Mouse (Mus musculus): ENCODE measurements around the gene Atg101. TPM values are rescaled to one million over a fixed set of nuclear protein-coding genes. Genes with fewer than 3 reads are reported as not detected.

The Atg101 gene
- total RNA-seq, 2 experiments from 2014 or later, result 41.1 to 43.3 TPM

DNA sequence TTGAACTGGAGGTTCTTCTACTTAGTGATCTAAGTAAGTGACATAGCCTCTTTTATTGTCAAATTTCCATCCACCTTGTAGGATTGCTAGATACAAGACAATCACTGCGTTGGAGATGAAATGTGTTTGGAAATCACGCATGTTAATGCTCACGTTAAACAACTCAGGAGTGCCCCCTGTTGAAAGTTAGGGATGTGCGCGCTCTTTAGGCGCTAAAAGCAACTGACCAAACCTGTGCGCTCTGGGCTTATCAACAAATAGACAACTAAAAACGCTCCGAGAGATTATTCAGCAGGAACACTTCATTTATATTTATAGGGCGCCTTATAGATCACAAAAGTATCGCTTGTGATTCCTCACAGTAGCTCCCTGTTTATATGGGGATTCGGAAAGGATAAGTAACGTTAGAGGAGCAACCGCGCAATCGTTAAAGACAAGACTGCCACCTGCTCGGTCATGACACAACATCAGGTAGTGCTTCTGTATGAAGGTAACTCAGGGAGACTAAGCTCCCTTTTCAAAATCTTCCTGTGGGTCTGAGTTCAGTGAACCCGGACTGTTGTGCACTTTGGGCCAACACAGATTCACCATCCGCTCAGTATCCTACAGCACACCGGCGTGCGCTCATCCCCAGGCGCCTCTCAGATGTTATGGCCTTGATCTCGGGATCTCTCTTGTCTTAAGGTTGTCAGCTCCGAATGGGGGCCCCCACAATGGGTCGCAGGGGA, 725 bp upstream of the Atg101 start:
- DNase-seq (ENCODE audit: low spot score in 2 of 2), result peak; percentile 63 to 68

DNA sequence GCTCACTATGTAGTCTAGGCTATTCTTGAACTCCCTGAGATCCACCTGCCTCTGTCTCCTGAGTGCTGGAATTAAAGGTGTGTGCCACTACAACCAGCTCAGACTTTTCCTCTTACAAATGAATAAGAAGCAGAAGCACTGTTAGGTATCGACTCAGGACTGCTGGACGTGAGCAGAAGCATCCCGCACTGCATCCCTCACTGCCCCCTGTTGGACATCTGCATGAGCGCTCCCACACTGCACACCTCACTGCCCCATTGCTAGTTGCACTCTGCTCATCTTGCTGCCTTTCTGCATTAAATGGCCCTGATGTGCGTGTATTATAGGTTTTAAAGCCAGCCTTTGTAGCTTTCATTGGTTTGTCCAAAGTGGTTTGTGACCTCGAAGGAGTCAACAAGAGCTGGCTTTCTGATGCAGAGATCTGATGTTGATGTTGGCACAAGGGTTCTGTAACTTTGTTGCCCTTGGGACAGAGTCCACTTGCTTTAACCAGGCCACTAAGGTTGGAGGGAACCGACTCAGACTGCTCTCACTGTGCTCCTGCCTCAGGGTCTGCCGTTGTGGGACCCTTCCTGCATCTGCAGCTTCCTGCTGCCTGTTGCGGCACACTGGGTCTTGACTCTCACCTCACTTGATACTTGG, 2.2 kb downstream of the Atg101 start:
- DNase-seq (ENCODE audit: low spot score in 2 of 2), result no peak

DNA sequence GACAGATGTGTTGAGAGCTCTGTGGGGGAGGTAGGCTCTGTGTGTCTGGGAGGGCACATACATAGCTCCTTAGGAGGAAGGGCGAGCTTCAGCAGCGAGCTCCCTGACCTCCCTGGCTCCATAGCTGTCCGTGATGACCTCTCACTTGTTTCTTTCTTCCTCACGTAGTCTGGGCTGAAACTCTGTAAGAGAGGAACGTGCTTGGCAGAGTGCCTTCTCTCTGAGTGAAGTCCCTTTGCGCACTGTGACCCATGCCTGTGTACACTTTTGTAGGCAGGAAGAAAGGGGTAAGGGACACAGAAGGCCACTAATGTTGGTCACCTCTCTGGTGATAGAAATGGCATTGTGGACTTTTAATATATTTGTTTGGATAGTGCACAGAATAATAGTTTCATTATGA, 3.3 kb downstream of the Atg101 start:
- no peak for DNase-seq (ENCODE audit: low spot score in 2 of 2)

DNA sequence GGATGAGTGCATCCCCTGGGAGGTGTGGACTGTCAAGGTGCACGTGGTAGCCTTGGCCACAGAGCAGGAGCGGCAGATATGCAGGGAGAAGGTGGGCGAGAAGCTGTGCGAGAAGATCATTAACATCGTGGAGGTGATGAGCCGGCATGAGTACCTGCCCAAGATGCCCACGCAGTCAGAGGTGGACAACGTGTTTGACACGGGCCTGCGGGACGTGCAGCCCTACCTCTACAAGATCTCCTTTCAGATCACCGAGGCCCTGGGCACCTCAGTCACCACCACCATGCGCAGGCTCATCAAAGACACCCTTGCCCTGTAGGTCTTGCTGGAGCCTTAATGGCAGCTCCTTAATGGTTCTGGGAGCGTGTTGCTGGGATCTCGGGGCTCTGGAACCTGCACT, 6.3 kb downstream of the Atg101 start:
- no peak for DNase-seq (ENCODE audit: low spot score in 2 of 2)

DNA sequence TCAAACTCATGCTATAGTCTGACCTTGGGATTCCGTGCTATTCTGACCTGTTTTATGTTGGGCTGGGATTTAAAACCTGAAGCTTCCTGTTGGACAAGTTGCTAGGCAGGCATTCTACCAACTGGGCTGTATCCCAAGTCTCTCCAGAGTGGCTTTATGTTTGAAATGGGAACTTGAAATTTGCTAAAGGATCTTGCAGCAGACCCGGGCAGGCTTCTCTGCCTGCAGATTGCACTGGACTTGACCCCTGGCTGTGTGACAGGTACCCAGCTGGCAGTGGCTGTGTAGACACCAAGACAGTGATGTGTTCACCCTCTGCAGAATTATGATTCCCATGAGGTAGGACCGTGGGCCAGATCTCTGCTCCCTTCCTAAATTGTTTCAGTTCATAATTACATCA, 7.9 kb downstream of the Atg101 start:
- DNase-seq (ENCODE audit: low spot score in 2 of 2), result no peak

DNA sequence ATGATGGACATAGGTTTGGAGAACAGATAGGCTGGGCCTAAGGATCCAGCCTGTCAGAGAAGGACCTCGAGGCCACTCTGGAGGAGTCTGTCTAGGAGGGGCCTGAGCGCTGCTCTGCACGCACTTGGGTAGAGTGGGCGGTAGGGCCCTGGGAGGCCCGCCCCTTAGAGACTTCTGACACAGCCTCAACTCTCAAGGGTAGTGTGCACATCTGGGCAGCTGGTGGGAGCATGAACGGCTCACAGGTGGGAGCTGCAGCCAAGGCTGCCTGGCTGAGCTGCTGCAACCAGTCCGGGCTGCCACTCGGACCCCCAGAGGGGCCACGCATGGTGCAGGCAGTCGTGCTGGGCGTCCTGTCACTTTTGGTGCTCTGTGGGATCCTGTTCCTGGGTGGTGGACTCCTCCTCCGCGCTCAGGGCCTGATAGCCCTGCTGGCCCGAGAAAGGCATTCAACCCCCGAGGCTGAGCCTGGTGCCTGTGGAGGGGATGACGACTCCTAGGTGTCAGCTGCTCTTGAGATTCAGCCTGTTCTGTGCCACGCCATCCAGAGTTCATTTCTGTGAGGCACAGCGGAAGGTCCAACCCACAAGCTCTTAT, 9.1 kb downstream of the Atg101 start, which contains the start of gene 6030408B16Rik:
Gene 6030408B16Rik (plus strand): TSS at position 188 of the 597 bp plus-strand sequence.
- no peak for DNase-seq (ENCODE audit: low spot score in 2 of 2)

DNA sequence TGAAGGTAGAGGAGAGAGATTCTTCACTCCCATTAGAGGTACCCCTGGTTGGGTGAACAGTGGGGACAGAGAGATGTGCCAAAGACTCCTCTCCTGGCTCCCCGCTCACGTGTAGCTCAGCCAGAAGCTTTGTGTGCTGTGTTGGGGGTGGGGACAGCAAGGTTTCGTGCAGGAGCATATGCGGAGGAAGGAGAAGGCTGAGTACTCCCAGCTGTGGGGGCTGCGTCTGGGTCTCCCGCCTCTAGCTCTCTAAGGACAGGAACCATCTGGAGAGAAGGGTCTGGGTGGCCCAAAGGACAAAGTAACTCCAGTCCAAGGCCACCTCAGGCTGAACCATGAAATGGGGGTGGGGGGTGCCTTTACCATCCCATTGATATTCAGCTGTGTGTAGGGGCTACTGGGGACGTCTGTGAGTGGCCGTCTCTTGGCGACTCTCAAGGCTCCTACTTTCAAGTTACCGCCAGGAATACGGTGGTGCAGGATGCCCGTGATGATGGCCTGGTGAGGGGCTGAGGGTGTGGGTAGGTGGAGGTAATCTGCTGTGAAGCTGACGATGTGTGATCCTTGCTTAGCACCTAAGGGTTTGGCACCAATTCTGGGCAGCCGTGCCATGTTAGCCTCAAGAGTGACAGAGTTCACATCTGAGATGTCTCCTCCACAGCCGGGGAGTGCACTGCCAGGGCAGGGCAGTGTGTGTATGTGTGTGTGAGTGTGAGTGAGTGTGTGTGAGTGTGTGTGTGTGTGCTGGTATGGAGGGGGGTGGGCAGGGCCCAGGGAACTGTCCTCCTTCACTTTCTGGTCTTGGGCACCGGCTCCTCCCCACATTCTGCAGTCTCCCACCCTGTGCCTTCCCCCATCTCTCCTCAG, 10.2 kb downstream of the Atg101 start:
- DNase-seq (ENCODE audit: low spot score in 2 of 2), result no peak

DNA sequence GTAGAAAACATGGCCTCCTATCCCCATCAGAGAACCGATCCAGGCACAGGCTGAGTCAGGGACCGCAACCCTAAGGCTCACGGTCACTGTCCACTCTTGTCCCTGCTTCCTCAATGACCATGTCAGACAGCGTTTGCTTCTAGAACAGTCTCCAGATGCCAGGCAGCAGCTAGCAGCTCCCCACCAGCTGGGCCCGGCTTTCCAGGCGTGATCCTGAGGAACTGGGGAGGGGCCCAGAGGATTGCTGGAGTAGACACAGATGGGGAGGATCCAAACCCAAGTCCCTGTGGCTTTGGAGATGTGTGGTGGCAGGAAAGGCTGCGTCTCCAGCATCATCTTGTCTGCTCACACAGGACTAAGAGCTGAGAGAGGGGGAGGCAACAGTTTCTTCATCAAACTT, 11.0 kb downstream of the Atg101 start:
- DNase-seq (ENCODE audit: low spot score in 2 of 2), result no peak

DNA sequence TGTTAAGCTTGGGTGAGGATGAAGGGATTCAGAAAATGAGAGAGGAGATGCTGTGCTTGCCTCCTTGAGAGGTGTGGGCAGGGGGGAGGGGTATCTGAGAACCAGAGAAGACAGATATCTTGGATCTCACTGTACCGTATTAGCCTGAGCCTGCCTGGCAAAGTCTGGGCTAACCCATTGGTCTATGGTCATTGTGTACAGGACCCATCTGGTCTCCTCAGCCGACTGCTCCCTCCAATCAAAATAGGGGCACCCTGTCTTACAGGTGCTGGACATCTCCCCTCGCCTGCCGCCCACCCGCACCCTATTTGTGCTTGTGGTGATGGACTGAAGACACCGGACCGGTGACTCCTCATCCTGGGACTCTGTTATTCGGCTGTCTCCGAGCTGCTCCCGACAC, 11.5 kb downstream of the Atg101 start:
- DNase-seq (ENCODE audit: low spot score in 2 of 2), result no peak

DNA sequence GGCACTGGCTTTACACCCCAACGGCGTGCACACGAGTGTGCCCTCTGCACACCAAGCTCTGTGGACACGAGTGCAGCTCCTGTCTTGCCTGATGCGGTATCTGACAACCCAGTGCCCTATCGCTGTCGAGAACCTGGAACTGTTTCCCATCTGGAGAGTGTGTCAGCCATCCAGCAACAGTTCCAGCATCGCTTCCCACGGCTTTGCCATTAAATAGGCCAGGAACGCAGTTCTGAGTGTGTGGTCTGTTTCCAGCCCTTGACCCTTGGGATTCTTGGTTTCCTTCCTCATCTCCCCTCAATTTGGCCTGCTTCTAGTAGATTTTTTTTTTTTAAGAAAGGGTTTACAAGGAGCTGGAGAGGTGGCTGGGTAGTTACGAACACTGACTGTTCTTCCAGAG, 12.0 kb downstream of the Atg101 start:
- DNase-seq (ENCODE audit: low spot score in 2 of 2), result no peak

DNA sequence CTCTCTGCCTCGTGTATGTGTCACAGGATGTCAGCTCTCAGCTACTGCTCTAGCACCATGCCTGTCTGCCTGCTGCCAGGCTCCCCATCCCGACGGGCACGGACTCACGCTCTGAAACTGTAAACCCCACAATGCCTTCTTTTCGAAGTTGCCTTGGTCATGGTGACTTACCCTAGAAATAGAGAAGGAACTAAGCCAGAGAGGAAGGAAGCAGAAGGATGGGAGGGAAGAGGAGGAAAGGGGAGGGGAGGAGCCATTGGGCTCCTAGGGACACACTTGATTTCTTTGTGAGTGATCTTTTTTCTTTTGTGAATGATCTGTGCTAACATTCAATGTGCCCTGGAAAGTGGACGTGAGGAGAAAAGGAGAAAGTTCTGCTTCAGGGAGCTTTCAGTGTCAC, 13.9 kb downstream of the Atg101 start:
- no peak for DNase-seq (ENCODE audit: low spot score in 2 of 2)

DNA sequence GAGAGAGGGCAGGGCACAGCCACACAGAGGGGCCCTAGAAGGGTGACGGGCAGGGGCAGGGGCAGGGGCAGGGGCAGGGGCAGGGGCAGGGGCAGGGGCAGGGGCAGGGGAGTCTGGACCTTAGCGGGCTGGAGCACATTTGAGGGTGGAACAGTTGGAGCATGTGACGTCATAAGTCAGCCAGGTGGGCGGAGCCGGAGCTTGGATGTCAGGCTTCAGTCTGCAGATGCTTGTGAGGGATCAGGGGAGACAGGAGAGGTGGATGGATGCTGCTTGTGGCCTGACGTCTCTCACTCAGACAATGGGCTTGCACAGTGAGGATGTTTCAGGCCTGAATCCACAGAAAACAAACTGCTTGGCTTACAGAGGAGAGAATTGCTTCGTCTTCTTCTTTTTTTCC, 14.5 kb downstream of the Atg101 start:
- no peak for DNase-seq (ENCODE audit: low spot score in 2 of 2)

DNA sequence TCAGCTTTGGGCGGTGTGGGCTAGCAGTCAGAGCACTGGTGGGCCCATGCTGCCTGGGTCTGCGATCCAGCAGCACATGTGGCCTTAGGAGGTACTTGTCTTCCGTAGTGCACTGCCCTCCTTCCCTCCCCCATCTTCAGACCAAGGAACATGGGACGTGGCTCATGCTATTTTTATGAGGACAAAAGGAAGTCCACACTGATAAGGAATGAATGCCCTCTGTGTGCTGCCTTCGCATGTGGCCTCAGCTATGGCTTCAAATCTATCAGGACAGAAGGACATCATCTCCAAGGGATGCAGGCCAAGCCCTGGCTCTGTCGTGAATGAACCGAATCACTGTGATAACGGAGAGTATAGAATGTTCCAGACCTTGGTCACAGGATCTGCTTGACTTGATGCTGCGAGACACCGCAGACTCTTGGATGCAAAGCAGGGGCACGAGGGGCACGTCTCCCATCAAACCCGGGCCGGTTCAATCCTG, 15.4 kb downstream of the Atg101 start:
- DNase-seq (ENCODE audit: low spot score in 2 of 2), result no peak

DNA sequence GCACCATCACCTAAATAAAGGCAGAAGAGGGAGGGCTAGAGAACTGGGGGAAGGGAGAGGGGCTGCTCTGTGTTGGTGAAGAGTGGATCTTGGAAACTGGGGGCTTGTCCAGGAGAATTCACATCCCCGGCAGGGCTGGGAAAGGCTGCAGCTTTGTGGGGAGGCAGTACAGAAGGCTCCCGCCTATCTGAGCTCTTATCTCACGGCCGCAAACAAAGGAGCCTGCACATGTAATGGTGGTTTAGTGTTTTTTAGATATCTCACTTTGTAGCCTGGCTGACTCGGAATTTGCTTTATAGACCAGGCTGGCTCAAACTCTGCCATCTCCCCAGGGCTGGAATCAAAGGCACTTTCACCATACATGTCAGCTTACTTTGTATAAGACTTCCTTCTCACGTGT, 16.1 kb downstream of the Atg101 start:
- no peak for DNase-seq (ENCODE audit: low spot score in 2 of 2)

DNA sequence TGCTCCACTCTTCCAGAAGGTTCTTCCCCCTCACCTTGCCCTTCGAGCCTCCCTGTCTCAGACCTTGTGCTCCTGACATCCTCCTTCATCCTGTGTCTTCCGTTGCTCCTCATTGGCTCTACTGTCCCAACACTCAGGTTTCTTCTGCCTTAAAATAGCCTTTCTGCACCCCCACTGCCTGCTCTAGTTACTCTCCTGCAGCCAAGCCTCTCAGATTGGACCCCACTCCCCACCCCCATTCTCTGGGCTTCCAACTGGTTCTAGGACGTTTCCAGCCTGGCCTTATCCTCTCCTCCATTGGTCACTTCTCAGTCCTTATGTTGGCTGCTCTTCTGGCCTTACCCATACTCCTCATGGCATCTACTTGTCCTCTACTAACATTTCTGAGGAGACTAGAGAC, 18.1 kb downstream of the Atg101 start:
- no peak for DNase-seq (ENCODE audit: low spot score in 2 of 2)

DNA sequence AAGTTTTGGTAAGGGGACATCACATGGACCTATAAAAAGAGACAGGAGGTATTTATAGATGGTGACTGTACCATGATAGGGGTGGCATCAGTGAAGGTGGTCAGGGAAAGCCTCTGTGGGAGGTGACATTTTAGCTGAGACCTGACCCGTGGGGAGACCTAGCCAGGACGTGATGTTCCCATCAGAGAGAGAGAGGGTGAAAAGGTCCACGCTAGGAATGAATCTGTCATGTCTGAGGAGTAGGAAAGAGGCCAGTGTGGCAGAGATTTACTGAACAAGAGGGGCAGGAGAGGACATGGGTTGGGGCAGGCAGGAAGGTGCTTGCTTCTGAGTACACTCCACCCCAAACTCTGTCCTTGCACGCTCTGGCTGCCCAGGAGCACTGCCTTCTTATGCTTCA, 19.8 kb downstream of the Atg101 start:
- DNase-seq (ENCODE audit: low spot score in 2 of 2), result no peak

DNA sequence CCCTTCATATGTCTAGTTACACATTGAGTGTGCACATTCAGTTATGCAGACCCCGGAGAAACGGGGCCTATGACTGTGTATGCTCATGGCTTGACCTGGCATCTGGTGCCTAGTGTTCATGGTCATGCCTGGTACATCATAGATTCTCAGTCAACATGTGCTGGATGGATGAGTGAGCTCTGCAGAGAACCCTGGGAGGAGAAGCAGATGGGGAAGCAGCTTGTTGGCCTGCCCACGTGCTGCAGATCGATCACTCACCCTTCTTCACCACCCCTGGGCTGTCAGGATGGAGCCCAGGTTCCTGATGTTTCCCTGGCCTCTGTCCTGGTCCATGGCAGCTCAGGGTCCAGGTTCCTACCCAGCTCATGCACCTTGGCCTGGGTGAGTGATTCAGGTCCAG, 22.4 kb downstream of the Atg101 start:
- DNase-seq (ENCODE audit: low spot score in 2 of 2), result no peak

DNA sequence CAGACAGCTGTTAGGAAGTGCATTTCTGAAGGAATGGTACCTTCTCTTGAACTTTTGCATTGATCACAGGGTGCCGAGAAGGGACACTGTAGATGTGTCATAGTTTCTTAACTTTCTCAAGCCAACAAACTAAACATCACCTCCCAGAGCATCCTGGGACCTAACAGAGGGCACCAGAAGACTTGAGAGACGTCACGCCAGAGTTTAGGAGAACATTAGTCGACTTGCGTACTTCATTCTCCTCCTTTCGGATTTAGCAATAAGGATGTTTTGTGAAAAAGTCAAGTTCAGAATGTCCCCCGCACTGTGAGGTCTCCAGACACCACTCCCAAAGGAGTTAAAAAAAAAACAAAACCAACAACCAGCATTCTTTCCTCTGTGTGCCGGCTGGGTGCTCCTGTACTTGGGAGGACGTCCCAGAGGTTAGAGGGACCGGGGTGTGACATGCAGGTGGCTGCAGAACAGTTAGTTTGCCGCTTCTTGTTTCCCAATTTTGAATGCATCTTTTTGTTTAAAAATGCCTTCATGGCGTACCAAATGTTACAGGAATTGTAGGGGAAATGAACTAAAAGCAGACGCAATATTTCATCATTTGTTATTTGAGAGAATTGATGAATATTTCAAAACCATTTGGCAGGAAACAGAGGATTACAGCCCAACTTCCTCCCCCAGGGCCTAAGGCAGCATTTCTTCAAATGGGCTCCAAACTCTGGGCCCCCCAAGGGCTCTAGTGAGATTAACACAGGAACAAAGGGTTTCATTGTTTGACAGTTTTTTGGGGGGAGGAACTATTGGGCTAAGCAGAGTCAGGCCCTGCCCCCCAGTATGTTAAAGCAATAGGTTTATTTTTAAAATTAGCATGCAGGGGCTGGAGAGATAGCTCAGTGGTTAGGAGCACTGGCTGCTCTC, 24.6 kb downstream of the Atg101 start:
- DNase-seq (ENCODE audit: low spot score in 2 of 2), result no peak

DNA sequence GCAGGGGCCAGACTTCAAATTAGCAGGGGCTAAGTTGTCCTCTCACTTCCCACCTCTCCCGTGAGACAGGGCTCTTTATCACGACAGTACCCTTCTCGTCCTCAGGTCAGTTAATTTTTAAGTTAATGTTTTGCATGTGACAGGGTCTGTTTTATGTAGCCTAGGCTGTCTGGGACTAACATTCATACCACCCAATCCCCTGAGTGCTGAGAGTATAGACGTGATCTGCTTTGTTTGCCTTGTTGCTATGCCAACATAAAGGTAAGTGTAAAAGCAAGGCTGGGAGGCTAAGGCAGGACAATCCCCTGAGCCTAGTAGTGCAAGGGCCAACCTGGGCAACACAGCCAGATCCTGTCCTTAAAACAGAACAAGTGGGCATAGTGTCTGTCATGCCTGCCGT, 25.4 kb downstream of the Atg101 start:
- DNase-seq (ENCODE audit: low spot score in 2 of 2), result no peak

DNA sequence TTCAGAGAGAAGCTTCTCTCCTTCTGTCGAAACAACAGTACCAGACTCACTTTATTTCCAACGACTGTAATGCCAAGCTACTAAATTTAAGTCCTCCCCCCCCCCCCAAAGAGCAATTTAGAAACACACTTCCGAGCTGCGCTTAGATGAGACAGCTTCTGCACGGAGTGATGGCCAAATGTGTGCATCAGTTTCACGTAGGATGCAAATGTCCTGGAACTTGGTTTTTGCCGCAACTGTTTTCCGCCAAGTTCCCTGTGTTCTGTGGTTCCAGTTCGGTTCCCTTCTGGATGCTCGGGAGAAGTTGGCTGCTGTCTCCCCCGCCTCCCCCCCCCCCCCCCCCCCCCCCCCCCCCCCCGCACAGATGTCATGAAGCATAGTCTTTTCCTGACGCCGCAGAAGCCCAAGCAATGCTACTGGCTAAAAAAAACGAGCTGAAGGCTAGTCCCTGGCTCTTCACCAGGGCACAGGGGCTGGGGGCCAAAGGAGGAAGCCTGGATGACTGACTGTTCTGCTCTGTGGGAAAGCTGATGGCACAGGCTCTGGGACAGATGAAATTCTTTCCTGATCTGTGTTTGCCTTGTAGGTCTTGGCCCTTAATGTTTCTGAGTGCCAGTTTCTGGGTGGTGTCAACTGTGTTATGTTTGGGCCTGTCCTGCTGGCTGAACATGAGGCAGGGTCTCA, 27.2 kb downstream of the Atg101 start:
- no peak for DNase-seq (ENCODE audit: low spot score in 2 of 2)

Measured in layer of hippocampus, postnatal 10 days (tissue).